In genomic region chr9:118891068-118891467, GRCm38 (mm10) we compare ENCODE assay signal across 13 mouse cellular contexts. TPM values are rescaled to one million over a fixed set of nuclear protein-coding genes. Genes with fewer than 3 reads are reported as not detected.
A peak's percentile ranks its signal among the peaks of the same experiment; 100 is the strongest.
DNase-seq lines count a peak whose midpoint lies in the region; ATAC-seq and TF ChIP-seq lines count a peak whose summit lies in the region.
"Had no signal": no experiment of that assay in that cellular context is flagged by ENCODE, and none has a peak within 500 bp of the region (broad histone marks: within the 10 kb centered on the region; RNA-seq: fewer than 3 reads in every experiment).

No protein-coding gene starts in this region.

- no peaks in the 10 kb centered on the region for H3K9me3 ChIP-seq in heart, postnatal 0 days (replicated peaks; ENCODE audit: control insufficient read depth, low read length)
- H3K9me3 ChIP-seq in lung, embryonic 14.5 days (ENCODE audit: low read depth, low read length): no peaks in the 10 kb centered on the region
- no peaks in the 10 kb centered on the region for H3K9me3 ChIP-seq in intestine, embryonic 15.5 days
- no peaks in the 10 kb centered on the region for H3K9me3 ChIP-seq in stomach, embryonic 15.5 days
- H3K9me3 ChIP-seq: midbrain, embryonic 12.5 days had no signal

- H3K27ac ChIP-seq in heart, postnatal 0 days (ENCODE audit: low read depth): 0 out of 2 replicates have a peak overlapping the region, but pooled peaks have one; percentile 1
- H3K27ac ChIP-seq in lung, embryonic 14.5 days (ENCODE audit: low read depth): peak overlapping the region; percentile 58; the same call in 1 of the 2 replicates
- 0 out of 2 replicates have a peak overlapping the region, but pooled peaks have one; percentile 42 for H3K27ac ChIP-seq in intestine, embryonic 15.5 days
- peak overlapping the region; percentile 33; the same call in 1 of the 2 replicates for H3K27ac ChIP-seq in stomach, embryonic 15.5 days
- no peak overlapping the region for H3K27ac ChIP-seq in cerebellum, adult 2 months (ENCODE audit: insufficient read depth, low read length)
- H3K27ac ChIP-seq: midbrain, embryonic 12.5 days had no signal

- H3K9ac ChIP-seq in heart, postnatal 0 days (replicated peaks; ENCODE audit: low read depth, low read length): no peak overlapping the region
- H3K9ac ChIP-seq in lung, embryonic 14.5 days: no peak overlapping the region
- no peak overlapping the region for H3K9ac ChIP-seq in intestine, embryonic 15.5 days
- H3K9ac ChIP-seq in stomach, embryonic 15.5 days: no peak overlapping the region
- H3K9ac ChIP-seq: midbrain, embryonic 12.5 days had no signal

- TF ChIP-seq CTCF in heart, postnatal 0 days (IDR thresholded peaks at IDR 0.05; ENCODE audit: low read depth): no peak
- no peak for TF ChIP-seq CTCF in lung, embryonic 14.5 days (IDR thresholded peaks at IDR 0.05; ENCODE audit: low read depth)
- TF ChIP-seq CTCF in lung, adult 2 months (IDR thresholded peaks at IDR 0.05; ENCODE audit: insufficient read depth, low read length): no peak
- TF ChIP-seq CTCF in cerebellum, adult 2 months (IDR thresholded peaks at IDR 0.05; ENCODE audit: borderline replicate concordance, insufficient read depth, low read depth, low read length): no peak

- H3K36me3 ChIP-seq in heart, postnatal 0 days (replicated peaks; ENCODE audit: control insufficient read depth, insufficient read depth, low read length): peaks cover 7% of the 10 kb centered on the region
- 0 out of 2 replicates have a peak, but pooled peaks cover 8% of the 10 kb centered on the region for H3K36me3 ChIP-seq in lung, embryonic 14.5 days (ENCODE audit: insufficient read depth)
- no peaks in the 10 kb centered on the region for H3K36me3 ChIP-seq in intestine, embryonic 15.5 days
- 0 out of 2 replicates have a peak, but pooled peaks cover 2% of the 10 kb centered on the region for H3K36me3 ChIP-seq in stomach, embryonic 15.5 days
- H3K36me3 ChIP-seq: midbrain, embryonic 12.5 days had no signal

- WGBS in heart, postnatal 0 days: 81% methylated on average over 6 of the region's 6 CpGs
- WGBS in lung, embryonic 14.5 days: 79% methylated on average over 6 of the region's 6 CpGs
- 50% methylated on average over 6 of the region's 6 CpGs for WGBS in lung, adult 2 months
- WGBS in intestine, embryonic 15.5 days: 77% methylated on average over 6 of the region's 6 CpGs
- 76% methylated on average over 6 of the region's 6 CpGs for WGBS in stomach, embryonic 15.5 days
- 69% methylated on average over 6 of the region's 6 CpGs for WGBS in cerebellum, adult 2 months

- no peak for ATAC-seq in heart, postnatal 0 days (ENCODE audit: insufficient read depth, low read depth)
- ATAC-seq in lung, embryonic 14.5 days (ENCODE audit: insufficient read depth): no peak
- ATAC-seq in intestine, embryonic 15.5 days: 0 out of 2 replicates have a peak, but pooled peaks have one; percentile 36
- ATAC-seq in stomach, embryonic 15.5 days (ENCODE audit: insufficient read depth, low FRiP score, low read depth): no peak

- no peak for TF ChIP-seq EP300 in heart, postnatal 0 days (IDR thresholded peaks at IDR 0.05; ENCODE audit: low read depth)

- no peak overlapping the region for H3K4me2 ChIP-seq in heart, postnatal 0 days (ENCODE audit: low read depth, low read length)
- no peak overlapping the region for H3K4me2 ChIP-seq in lung, embryonic 14.5 days
- H3K4me2 ChIP-seq in intestine, embryonic 15.5 days (replicated peaks): no peak overlapping the region
- no peak overlapping the region for H3K4me2 ChIP-seq in stomach, embryonic 15.5 days
- H3K4me2 ChIP-seq: liver, embryonic 11.5 days; midbrain, embryonic 12.5 days had no signal

- no peak overlapping the region for H3K4me3 ChIP-seq in heart, postnatal 0 days (ENCODE audit: low read depth, low read length)
- no peak overlapping the region for H3K4me3 ChIP-seq in lung, embryonic 14.5 days (ENCODE audit: low read depth, low read length)
- H3K4me3 ChIP-seq in lung, adult 2 months (replicated peaks; ENCODE audit: extremely low read depth, low read depth, low read length): no peak overlapping the region
- no peak overlapping the region for H3K4me3 ChIP-seq in intestine, embryonic 15.5 days (replicated peaks)
- no peak overlapping the region for H3K4me3 ChIP-seq in stomach, embryonic 15.5 days (replicated peaks)
- H3K4me3 ChIP-seq in cerebellum, adult 2 months (replicated peaks; ENCODE audit: insufficient read depth, low read depth, low read length): no peak overlapping the region
- H3K4me3 ChIP-seq: midbrain, embryonic 12.5 days; myocyte had no signal

- no peaks in the 10 kb centered on the region for H3K4me1 ChIP-seq in heart, postnatal 0 days (ENCODE audit: control insufficient read depth, insufficient read depth)
- peaks cover 10% of the 10 kb centered on the region for H3K4me1 ChIP-seq in lung, embryonic 14.5 days (ENCODE audit: insufficient read depth)
- peaks cover 11% of the 10 kb centered on the region; the same call in 1 of the 2 replicates for H3K4me1 ChIP-seq in lung, adult 2 months (ENCODE audit: control insufficient read depth, insufficient read depth, low read length)
- peaks cover 14% of the 10 kb centered on the region for H3K4me1 ChIP-seq in intestine, embryonic 15.5 days (replicated peaks)
- peaks cover 16% of the 10 kb centered on the region for H3K4me1 ChIP-seq in stomach, embryonic 15.5 days
- H3K4me1 ChIP-seq in cerebellum, adult 2 months (ENCODE audit: control insufficient read depth, insufficient read depth, low read length): peaks cover 8% of the 10 kb centered on the region

- H3K27me3 ChIP-seq in heart, postnatal 0 days (ENCODE audit: control insufficient read depth, insufficient read depth, low read length): no peaks in the 10 kb centered on the region
- H3K27me3 ChIP-seq in lung, embryonic 14.5 days (ENCODE audit: insufficient read depth, low read length): no peaks in the 10 kb centered on the region
- no peaks in the 10 kb centered on the region for H3K27me3 ChIP-seq in intestine, embryonic 15.5 days (replicated peaks)
- H3K27me3 ChIP-seq in stomach, embryonic 15.5 days (replicated peaks): no peaks in the 10 kb centered on the region
- H3K27me3 ChIP-seq in cerebellum, adult 2 months (ENCODE audit: control insufficient read depth, insufficient read depth, low read length): no peaks in the 10 kb centered on the region
- H3K27me3 ChIP-seq: midbrain, embryonic 12.5 days had no signal

- TF ChIP-seq POLR2A in lung, adult 2 months (IDR thresholded peaks at IDR 0.05; ENCODE audit: borderline replicate concordance, extremely low read depth, low read depth, low read length): no peak
- TF ChIP-seq POLR2A in cerebellum, adult 2 months (IDR thresholded peaks at IDR 0.05; ENCODE audit: borderline replicate concordance, insufficient read depth, low read length): no peak

- no peak for DNase-seq in heart, postnatal 0 days (ENCODE audit: low spot score)
- DNase-seq in heart, adult 9 months (ENCODE audit: low spot score in 2 of 2): no peak
- no peak for DNase-seq in lung, embryonic 14.5 days
- no peak for DNase-seq in lung, adult 2 months
- DNase-seq in cerebellum, adult 2 months: no peak
- no peak for DNase-seq in liver
- DNase-seq: layer of hippocampus, postnatal 36 days; right cerebral cortex, adult 18-20 months had no signal

RNA-seq across cellular contexts. Expression of gene Ctdspl, which starts 35.2 kb away (rescaled TPM):
- 12.6 and 33.7 TPM in 2 replicates for total RNA-seq in heart, postnatal 0 days (2014; rRNA removed; ENCODE audit: low replicate concordance)
- polyA plus RNA-seq in heart, postnatal 0 days (2015; fragmentation: Nextera tagmentation; extraction: Ambion mirVana): 4.3 TPM in 2 replicates
- polyA plus RNA-seq in lung, embryonic 14.5 days (2014; fragmentation: Nextera tagmentation; extraction: Ambion mirVana): 20.1 and 22.9 TPM in 2 replicates
- 70.4 and 83.4 TPM in 2 replicates for polyA plus RNA-seq in lung, adult 2 months (2012; rRNA removed)
- polyA plus RNA-seq in intestine, embryonic 15.5 days (2015; fragmentation: Nextera tagmentation; extraction: Ambion mirVana): 16.9 and 18.4 TPM in 2 replicates
- polyA plus RNA-seq in stomach, embryonic 15.5 days (2015; fragmentation: Nextera tagmentation; extraction: Ambion mirVana): 16.7 and 17.4 TPM in 2 replicates
- 10.3 and 10.6 TPM in 2 replicates for polyA plus RNA-seq in cerebellum, adult 2 months (2012; rRNA removed)
